In genomic region chr7:119479256-119479655, GRCm38 (mm10) we compare ENCODE assay signal across 20 mouse cellular contexts. TPM values are rescaled to one million over a fixed set of nuclear protein-coding genes. Genes with fewer than 3 reads are reported as not detected.
"Had no signal": no experiment of that assay in that cellular context is flagged by ENCODE, and none has a peak within 500 bp of the region (broad histone marks: within the 10 kb centered on the region; RNA-seq: fewer than 3 reads in every experiment).

Gene Umod, minus strand, starts transcription at chr7:119479282.

- H3K27me3 ChIP-seq: limb, embryonic 15.5 days; midbrain, embryonic 13.5 days had no signal

- H3K9me3 ChIP-seq: limb, embryonic 15.5 days; midbrain, embryonic 13.5 days had no signal

- H3K4me3 ChIP-seq: limb, embryonic 15.5 days; midbrain, embryonic 13.5 days had no signal

- H3K4me1 ChIP-seq: limb, embryonic 15.5 days; midbrain, embryonic 13.5 days had no signal

- H3K27ac ChIP-seq: limb, embryonic 15.5 days; liver, embryonic 14.5 days; midbrain, embryonic 13.5 days had no signal

- ATAC-seq: intestine, postnatal 0 days; midbrain, embryonic 13.5 days had no signal

- H3K9ac ChIP-seq: limb, embryonic 15.5 days; liver, embryonic 14.5 days; midbrain, embryonic 13.5 days had no signal

- H3K4me2 ChIP-seq: limb, embryonic 15.5 days; midbrain, embryonic 13.5 days had no signal

- DNase-seq: layer of hippocampus, adult 9-11 months; layer of hippocampus, postnatal 36 days; lung, adult 18-20 months; retina, postnatal 1 day; right cerebral cortex, postnatal 4 days; spleen, adult 18-20 months; thymus, adult 18-20 months; thymus, postnatal 14 days had no signal

- H3K36me3 ChIP-seq: limb, embryonic 15.5 days; midbrain, embryonic 13.5 days had no signal

RNA-seq across cellular contexts. Expression of gene Umod, which starts in this region (rescaled TPM):
- total RNA-seq: layer of hippocampus, adult 18-20 months; layer of hippocampus, postnatal 36 days; left cerebral cortex, adult 8-10 months; left cerebral cortex, postnatal 25 days; midbrain, postnatal 0 days had no signal
- polyA plus RNA-seq: intestine, postnatal 0 days; limb, embryonic 11.5 days; limb, embryonic 15.5 days; liver, embryonic 14.5 days; lung, embryonic 16.5 days; midbrain, embryonic 13.5 days; midbrain, postnatal 0 days; neural tube, embryonic 14.5 days; stomach, embryonic 14.5 days had no signal
